Mouse (Mus musculus): Measurements from ENCODE around the gene Col13a1. TPM values are rescaled to one million over a fixed set of nuclear protein-coding genes. Genes with fewer than 3 reads are reported as not detected.

The Col13a1 gene
- polyA plus RNA-seq, 2 experiments from 2014 or later = not detected

- ATAC-seq = no peak
Observed at GRCm38 (mm10) chr10:61967207-61967606, 11.7 kb downstream of the Col13a1 start.

- ATAC-seq = no peak
Observed at GRCm38 (mm10) chr10:61965386-61965841, 13.5 kb downstream of the Col13a1 start.

GRCm38 (mm10) chr10:61956718-61957117 is 22.2 kb downstream of the Col13a1 start:
- no peak for ATAC-seq

GRCm38 (mm10) chr10:61953916-61954315 is 25.0 kb downstream of the Col13a1 start:
- no peak for ATAC-seq

GRCm38 (mm10) chr10:61949542-61949941 is 29.4 kb downstream of the Col13a1 start:
- ATAC-seq = no peak

DNA sequence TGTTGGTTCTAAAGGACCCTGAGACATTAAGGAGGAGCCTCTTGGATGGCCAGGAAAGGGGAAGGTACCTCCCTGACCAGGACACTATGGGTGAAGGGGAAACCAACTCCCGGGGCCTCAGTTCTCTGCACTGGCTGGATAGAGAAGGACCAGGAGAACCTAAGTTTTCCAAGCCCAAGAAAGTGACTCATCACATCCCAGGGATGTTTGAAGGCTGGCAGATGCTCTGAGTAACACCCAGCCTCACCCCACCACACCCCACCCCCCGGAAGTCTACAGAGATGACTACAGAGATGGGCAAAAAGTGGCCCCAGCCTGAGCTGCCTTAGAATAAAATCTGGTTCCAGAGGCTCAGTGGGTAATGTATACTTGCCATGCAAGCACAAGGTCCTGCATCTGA is 34.5 kb downstream of the Col13a1 start:
- ATAC-seq = no peak

GRCm38 (mm10) chr10:61943480-61943879 is 35.4 kb downstream of the Col13a1 start:
- no peak for ATAC-seq

DNA sequence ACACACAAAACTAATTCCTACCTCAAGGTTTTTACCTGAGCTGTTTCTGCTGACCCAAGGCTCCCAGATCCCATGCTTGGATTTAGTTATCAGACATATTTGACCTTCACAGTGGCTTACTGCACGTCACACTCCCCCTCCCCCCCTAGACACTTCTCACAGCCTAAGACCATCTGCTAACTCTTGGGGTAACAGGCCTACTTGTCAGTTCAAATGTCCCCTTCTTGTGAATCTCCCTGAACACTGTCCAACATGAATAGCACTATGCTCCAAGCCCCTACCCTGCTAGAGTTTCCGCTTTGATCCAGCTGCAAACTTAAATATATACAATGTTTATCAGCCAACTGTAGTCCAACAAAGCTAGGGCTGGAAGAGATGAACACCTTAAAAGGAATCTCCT is 36.2 kb downstream of the Col13a1 start:
- ATAC-seq = no peak

- no peak for ATAC-seq
Observed at GRCm38 (mm10) chr10:61936211-61937121, 42.4 kb downstream of the Col13a1 start.

GRCm38 (mm10) chr10:61931678-61932077 is 47.2 kb downstream of the Col13a1 start:
- ATAC-seq = no peak

- no peak for ATAC-seq
Observed at GRCm38 (mm10) chr10:61929901-61930300, 49.0 kb downstream of the Col13a1 start.

- ATAC-seq = no peak
Observed at GRCm38 (mm10) chr10:61928725-61929651, 49.9 kb downstream of the Col13a1 start.

DNA sequence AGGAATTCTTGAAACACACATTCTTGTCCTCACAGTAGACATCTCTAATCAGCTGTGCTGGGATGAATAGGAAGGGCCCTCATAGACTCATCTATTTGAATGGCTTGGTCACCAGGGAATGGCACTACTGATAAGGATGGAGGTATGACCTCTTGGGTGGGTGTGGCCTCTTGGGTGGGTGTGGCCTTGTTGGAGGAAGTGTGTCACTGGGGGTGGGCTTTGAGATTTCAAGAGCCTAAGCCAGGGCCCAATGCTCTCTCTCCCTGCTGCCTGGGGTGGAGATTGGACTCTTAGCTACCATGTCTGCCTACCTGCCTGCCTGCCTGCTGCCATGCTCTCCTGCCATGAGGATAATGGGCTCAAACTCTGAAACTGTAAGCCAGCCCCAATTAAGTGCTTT is 53.2 kb downstream of the Col13a1 start:
- ATAC-seq = no peak

DNA sequence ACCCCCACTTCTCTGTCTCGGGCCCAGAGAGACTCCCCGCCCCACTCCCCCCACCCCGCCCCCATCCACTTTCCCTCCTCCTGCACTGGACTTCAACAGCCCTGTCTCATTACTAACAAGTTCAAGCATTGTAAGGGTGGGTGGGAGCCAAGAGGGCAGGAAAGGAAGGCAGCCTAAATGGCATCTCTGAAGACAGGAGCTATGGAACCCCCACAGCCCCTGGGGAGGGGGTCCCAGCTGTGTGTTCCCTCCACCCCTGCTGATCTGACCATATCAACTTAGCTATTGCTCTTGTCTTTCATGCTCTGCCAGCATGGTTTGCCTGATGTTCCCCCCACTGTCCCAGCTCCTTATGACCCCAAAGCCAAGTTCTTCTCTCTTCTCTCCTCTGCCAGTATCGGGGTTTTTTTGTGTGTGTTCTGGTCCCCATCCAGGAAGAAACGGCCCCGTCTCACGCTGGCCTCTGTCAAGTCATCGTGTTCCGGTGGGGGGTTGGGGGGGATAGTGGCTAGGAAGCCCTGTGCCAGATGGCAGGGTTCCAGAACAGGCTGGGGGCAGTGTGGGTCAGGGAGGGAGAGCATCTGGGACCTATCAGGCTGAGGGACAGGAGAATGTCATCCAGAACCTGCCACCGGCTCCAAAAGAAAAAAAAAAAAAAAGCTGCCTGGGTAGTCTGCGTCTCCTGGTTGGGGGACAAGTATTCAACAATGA is 58.1 kb downstream of the Col13a1 start:
- ATAC-seq = no peak

- no peak for ATAC-seq
Observed at GRCm38 (mm10) chr10:61919924-61920654, 58.8 kb downstream of the Col13a1 start.

DNA sequence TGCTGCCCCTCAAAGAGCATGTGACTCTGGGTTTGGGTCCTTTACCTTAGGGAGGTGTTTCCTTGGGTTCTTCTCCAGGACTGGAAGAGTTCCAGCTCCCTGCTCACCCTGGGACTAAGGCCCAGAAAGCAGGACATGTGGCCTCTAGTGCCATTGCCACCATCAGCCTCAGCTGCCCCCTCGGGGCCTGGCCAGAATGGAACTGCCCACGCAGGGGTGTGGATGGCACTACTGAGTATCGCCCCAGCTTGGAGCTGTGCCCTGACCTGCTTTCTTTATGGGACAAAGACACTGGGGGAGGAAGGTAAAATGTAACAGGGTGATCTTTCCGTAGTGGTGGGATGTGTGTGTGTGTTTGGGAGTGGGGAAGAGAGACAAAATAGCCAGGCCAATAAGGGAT is 59.4 kb downstream of the Col13a1 start:
- no peak for ATAC-seq

DNA sequence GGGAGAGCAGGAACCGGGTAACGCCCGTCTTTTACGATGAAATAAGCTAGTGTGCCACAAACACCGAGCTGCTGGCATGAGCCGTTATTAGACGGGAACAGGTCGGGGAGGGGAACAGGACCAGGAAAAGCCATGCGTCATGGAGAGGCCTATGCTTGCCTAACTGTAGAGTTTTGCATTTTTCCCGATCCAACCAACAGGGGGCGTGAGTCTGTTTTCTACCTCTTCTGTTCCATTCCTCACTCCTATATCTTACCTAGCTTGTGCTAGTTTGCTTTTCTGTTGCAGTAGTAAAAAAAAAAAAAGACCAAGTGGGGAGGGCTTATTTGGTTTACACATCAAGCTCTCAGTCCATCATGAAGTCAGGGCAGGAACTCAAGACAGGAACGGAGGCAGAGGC is 61.8 kb downstream of the Col13a1 start:
- ATAC-seq = no peak

- no peak for ATAC-seq
Observed at GRCm38 (mm10) chr10:61911770-61912169, 67.1 kb downstream of the Col13a1 start.

DNA sequence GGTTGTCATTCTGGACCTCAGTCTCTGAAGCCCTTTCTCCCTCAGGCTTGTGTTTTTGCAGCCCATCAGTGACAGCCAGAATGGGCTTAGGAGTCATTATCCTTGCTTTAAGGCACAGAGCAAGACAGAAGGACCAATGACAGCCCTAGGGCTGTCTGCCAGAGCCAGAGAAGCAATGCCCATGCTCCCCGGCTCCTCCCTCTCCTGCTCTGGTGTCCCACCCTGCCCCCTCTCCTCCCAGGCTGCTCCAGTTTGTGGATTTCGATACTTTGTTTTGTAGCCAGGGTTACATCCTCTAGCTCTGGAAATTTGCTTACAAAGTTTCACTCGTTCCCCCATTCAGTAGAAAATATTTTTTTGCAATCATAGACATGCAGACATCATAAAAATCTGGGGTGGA is 69.9 kb downstream of the Col13a1 start:
- ATAC-seq = no peak

DNA sequence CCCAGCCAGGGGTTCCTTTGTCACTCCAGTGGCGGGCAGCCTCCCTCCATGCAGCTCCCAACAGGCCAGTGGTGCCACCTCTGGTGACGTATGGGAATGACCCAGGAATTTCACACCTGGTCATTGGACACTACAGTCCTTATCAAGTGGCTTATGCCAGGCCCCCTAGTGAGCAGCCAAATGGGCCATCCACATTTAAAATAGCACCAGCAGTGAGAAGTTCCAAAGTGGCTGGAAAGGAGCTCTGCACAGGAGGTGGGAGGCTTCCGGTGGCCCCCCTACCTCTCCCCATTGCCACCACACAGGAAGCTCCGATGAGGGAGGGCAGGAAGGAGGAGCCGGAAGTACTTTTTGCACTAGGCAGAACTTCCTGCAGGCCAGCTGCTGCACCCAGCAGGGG is 72.7 kb downstream of the Col13a1 start:
- peak; percentile 59 for ATAC-seq

DNA sequence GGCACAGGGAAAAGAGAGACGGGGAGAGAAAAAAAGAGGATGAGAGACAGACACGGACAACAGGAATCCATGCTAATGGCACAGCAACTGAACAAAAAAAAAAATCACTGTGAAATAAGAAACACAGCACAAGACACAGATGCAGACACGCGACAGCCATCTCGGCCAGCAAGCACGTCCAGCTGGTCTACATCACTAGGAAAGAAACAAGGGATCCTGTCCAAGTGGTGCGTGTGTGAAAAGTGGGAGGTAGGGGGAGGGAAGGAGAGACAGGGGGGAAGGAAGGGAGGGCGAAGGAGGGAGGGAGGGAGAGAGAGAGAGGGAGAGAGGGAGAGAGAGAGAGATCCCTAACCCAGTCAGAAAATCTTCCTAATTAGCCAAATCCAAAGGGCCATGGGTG is 73.6 kb downstream of the Col13a1 start:
- no peak for ATAC-seq

DNA sequence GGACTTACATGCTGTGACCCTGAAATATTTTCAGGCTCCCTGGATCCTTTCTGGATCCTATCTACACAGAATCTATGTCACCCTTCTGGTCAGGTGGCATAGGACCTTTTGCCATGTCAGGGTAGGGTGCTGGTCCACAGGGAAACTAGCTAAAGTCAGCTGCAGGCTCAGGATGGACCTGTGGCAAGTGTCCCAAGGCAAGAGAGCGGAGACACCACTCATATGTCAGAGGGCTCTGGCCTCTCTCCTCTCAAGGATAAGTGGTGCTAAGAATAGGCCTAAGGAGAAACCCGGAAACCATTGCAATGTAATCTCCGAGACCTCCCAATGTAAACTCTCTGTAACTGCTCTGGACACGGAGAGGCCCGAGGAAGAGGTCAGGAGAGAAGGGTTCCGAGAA is 80.8 kb downstream of the Col13a1 start:
- no peak for ATAC-seq
